Mouse (Mus musculus) cerebellum, postnatal 10 days (tissue): ENCODE measurements around the gene Macrod2.

Experiments
- DNase-seq, 2 experiments: peaks; one replicate each; pipeline ENCODE4 v3.0.0; 2021; ENCODE audit warnings: mixed read lengths in 2 of 2

The Macrod2 gene

GRCm38 (mm10) chr2:142257501-142257900 is 1862.4 kb downstream of the Macrod2 start:
- DNase-seq, result no peak

GRCm38 (mm10) chr2:142261046-142261445 is 1865.9 kb downstream of the Macrod2 start:
- no peak for DNase-seq

- DNase-seq, result no peak
Measured at GRCm38 (mm10) chr2:142264697-142265096, 1869.6 kb downstream of the Macrod2 start.

- DNase-seq, result no peak
Measured at GRCm38 (mm10) chr2:142267836-142268235, 1872.7 kb downstream of the Macrod2 start.

GRCm38 (mm10) chr2:142286761-142287160 is 1891.7 kb downstream of the Macrod2 start:
- DNase-seq, result peak; percentile 82 to 84

- peak in 1 of 2 experiments; percentile 8 for DNase-seq
Measured at GRCm38 (mm10) chr2:142294831-142295230, 1899.7 kb downstream of the Macrod2 start.

- DNase-seq, result no peak
Measured at GRCm38 (mm10) chr2:142303098-142303911, 1908.2 kb downstream of the Macrod2 start.

- DNase-seq, result no peak
Measured at GRCm38 (mm10) chr2:142303912-142304182, 1908.7 kb downstream of the Macrod2 start.

GRCm38 (mm10) chr2:142323158-142323557 is 1928.0 kb downstream of the Macrod2 start:
- peak; percentile 57 to 64 for DNase-seq

GRCm38 (mm10) chr2:142326737-142327136 is 1931.6 kb downstream of the Macrod2 start:
- DNase-seq, result peak; percentile 56 to 77

- no peak for DNase-seq
Measured at GRCm38 (mm10) chr2:142329761-142330160, 1934.7 kb downstream of the Macrod2 start.

- peak; percentile 71 to 82 for DNase-seq
Measured at GRCm38 (mm10) chr2:142334441-142335102, 1939.5 kb downstream of the Macrod2 start.

GRCm38 (mm10) chr2:142335103-142335999 is 1940.2 kb downstream of the Macrod2 start:
- DNase-seq, result no peak

GRCm38 (mm10) chr2:142344021-142344420 is 1948.9 kb downstream of the Macrod2 start:
- DNase-seq, result no peak

- peak; percentile 81 to 91 for DNase-seq
Measured at GRCm38 (mm10) chr2:142344758-142345157, 1949.6 kb downstream of the Macrod2 start.

- peak; percentile 61 to 66 for DNase-seq
Measured at GRCm38 (mm10) chr2:142349805-142350204, 1954.7 kb downstream of the Macrod2 start.

GRCm38 (mm10) chr2:142362888-142363287 is 1967.8 kb downstream of the Macrod2 start:
- peak; percentile 72 to 86 for DNase-seq

GRCm38 (mm10) chr2:142373978-142374377 is 1978.9 kb downstream of the Macrod2 start:
- peak; percentile 63 to 73 for DNase-seq

- DNase-seq, result peak; percentile 80 to 87
Measured at GRCm38 (mm10) chr2:142380563-142380962, 1985.5 kb downstream of the Macrod2 start.

GRCm38 (mm10) chr2:142381081-142381579 is 1986.0 kb downstream of the Macrod2 start:
- peak; percentile 36 to 37 for DNase-seq

GRCm38 (mm10) chr2:142393546-142393945 is 1998.4 kb downstream of the Macrod2 start:
- no peak for DNase-seq

- DNase-seq, result no peak
Measured at GRCm38 (mm10) chr2:142399490-142399889, 2004.4 kb downstream of the Macrod2 start.

- DNase-seq, result peak in 1 of 2 experiments; percentile 21
Measured at GRCm38 (mm10) chr2:142400781-142401180, 2005.7 kb downstream of the Macrod2 start.
